Mouse (Mus musculus): Measurements from ENCODE around the gene Fbxo34.

DNA sequence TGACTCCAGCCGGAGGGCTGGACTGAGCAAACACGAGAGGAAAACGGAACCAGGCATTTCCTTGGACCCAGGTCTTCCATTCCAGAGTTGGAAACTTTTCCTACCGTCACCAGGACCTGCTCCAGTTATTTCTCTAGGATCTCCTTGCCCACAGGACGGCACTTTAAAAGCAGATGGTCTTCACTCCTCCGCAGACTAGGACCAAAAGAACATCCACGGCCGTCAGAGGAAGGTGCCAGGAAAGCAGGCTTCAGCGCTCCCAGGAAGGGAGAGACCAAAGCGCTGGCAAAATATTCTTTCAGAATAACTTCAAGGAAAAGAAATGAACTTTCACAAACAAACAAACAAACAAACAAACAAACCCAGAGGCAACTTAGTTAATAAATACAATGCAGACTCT lies 14.2 kb downstream of the Fbxo34 start:
- TF ChIP-seq GATA1 (IDR thresholded peaks at IDR 0.05; ENCODE audit: borderline replicate concordance, low read length) (no peak), FLI1 (IDR thresholded peaks at IDR 0.05; ENCODE audit: low read length) (no peak)
